ENCODE assay signal across 12 mouse cellular contexts in genomic region chr2:27392278-27392677, GRCm38 (mm10). TPM values are rescaled to one million over a fixed set of nuclear protein-coding genes. Genes with fewer than 3 reads are reported as not detected.
DNase-seq lines count a peak whose midpoint lies in the region; ATAC-seq and TF ChIP-seq lines count a peak whose summit lies in the region.
"Had no signal": no experiment of that assay in that cellular context is flagged by ENCODE, and none has a peak within 500 bp of the region (broad histone marks: within the 10 kb centered on the region; RNA-seq: fewer than 3 reads in every experiment).

No protein-coding gene starts in this region.

- no peak overlapping the region for H3K9ac ChIP-seq in lung, postnatal 0 days (replicated peaks; ENCODE audit: low read depth)
- 0 out of 2 replicates have a peak overlapping the region, but pooled peaks have one; percentile 6 for H3K9ac ChIP-seq in heart, embryonic 13.5 days
- no peak overlapping the region for H3K9ac ChIP-seq in limb, embryonic 15.5 days

- H3K27me3 ChIP-seq in lung, postnatal 0 days (replicated peaks; ENCODE audit: insufficient read depth, low read length), result no peaks in the 10 kb centered on the region
- H3K27me3 ChIP-seq in heart, embryonic 13.5 days (replicated peaks), result peaks cover 41% of the 10 kb centered on the region; the same call in 1 of the 2 replicates
- no peaks in the 10 kb centered on the region for H3K27me3 ChIP-seq in limb, embryonic 15.5 days

- TF ChIP-seq CTCF in lung, postnatal 0 days (IDR thresholded peaks at IDR 0.05), result 0 out of 2 replicates have a peak, but pooled peaks have one; percentile 6

- DNase-seq in adrenal gland, postnatal 36 days, result peak; percentile 45 to 50
- no peak for DNase-seq in adrenal gland, adult 8-10 months
- DNase-seq in lung, postnatal 0 days (ENCODE audit: low spot score), result no peak
- no peak for DNase-seq in lung, adult 18-20 months
- no peak for DNase-seq in right cerebral cortex, postnatal 10 days (ENCODE audit: low spot score in 2 of 2)
- DNase-seq in kidney, adult 11 months, result no peak
- DNase-seq: cerebellum, postnatal 14 days; left cerebral cortex, postnatal 4 days; lung, postnatal 10 days; spleen, adult 18-20 months had no signal

- H3K36me3 ChIP-seq in lung, postnatal 0 days (ENCODE audit: insufficient read depth, low read length), result no peaks in the 10 kb centered on the region
- H3K36me3 ChIP-seq in heart, embryonic 13.5 days, result no peaks in the 10 kb centered on the region
- H3K36me3 ChIP-seq in limb, embryonic 15.5 days, result no peaks in the 10 kb centered on the region

- no peak overlapping the region for H3K4me3 ChIP-seq in lung, postnatal 0 days (ENCODE audit: low read depth, low read length)
- no peak overlapping the region for H3K4me3 ChIP-seq in heart, embryonic 13.5 days
- H3K4me3 ChIP-seq in limb, embryonic 15.5 days, result no peak overlapping the region

- H3K27ac ChIP-seq in lung, postnatal 0 days (ENCODE audit: low read length), result no peak overlapping the region
- H3K27ac ChIP-seq in heart, embryonic 13.5 days (replicated peaks), result peak overlapping the region; percentile 8; the same call in 1 of the 2 replicates
- H3K27ac ChIP-seq in limb, embryonic 15.5 days, result peak overlapping the region; percentile 43; the same call in 1 of the 2 replicates

- TF ChIP-seq EP300 in lung, postnatal 0 days (IDR thresholded peaks at IDR 0.05), result no peak

- no peak for ATAC-seq in lung, postnatal 0 days
- ATAC-seq in heart, embryonic 13.5 days (ENCODE audit: extremely low read depth, insufficient number of reproducible peaks, low FRiP score, low TSS enrichment), result no peak
- ATAC-seq in limb, embryonic 15.5 days (ENCODE audit: insufficient number of reproducible peaks, low FRiP score, low TSS enrichment, low read depth), result peak; percentile 33; the same call in 1 of the 2 replicates

- H3K4me2 ChIP-seq in lung, postnatal 0 days (replicated peaks; ENCODE audit: low read depth, low read length), result no peak overlapping the region
- H3K4me2 ChIP-seq in heart, embryonic 13.5 days, result no peak overlapping the region
- no peak overlapping the region for H3K4me2 ChIP-seq in limb, embryonic 15.5 days

- 46% methylated on average over 5 of the region's 5 CpGs for WGBS in lung, postnatal 0 days
- 30% methylated on average over 5 of the region's 5 CpGs for WGBS in heart, embryonic 13.5 days
- WGBS in limb, embryonic 15.5 days, result 30% methylated on average over 5 of the region's 5 CpGs

- H3K4me1 ChIP-seq in lung, postnatal 0 days (ENCODE audit: insufficient read depth, low read depth, low read length), result peaks cover 16% of the 10 kb centered on the region; the same call in 1 of the 2 replicates
- peaks cover 72% of the 10 kb centered on the region for H3K4me1 ChIP-seq in heart, embryonic 13.5 days
- H3K4me1 ChIP-seq in limb, embryonic 15.5 days, result peaks cover 45% of the 10 kb centered on the region

- no peaks in the 10 kb centered on the region for H3K9me3 ChIP-seq in lung, postnatal 0 days (ENCODE audit: low read length)
- peaks cover under 1% of the 10 kb centered on the region; the same call in 1 of the 2 replicates for H3K9me3 ChIP-seq in heart, embryonic 13.5 days
- H3K9me3 ChIP-seq in limb, embryonic 15.5 days, result no peaks in the 10 kb centered on the region

RNA-seq across cellular contexts. Expression of gene Vav2, which starts 34.6 kb away (rescaled TPM):
- 10 to 100 TPM; 23.1 to 31.9 TPM for total RNA-seq in adrenal gland, postnatal 36 days (2021)
- total RNA-seq in adrenal gland, adult 8-10 months (2022), result 10 to 100 TPM; 23.4 to 55.4 (median 39.0) TPM
- polyA plus RNA-seq in lung, postnatal 0 days (2015; fragmentation: Nextera tagmentation; extraction: Ambion mirVana), result 11.8 and 12.1 TPM in 2 replicates
- 2.6 and 2.7 TPM in 2 replicates for polyA plus RNA-seq in heart, embryonic 13.5 days (2015; fragmentation: Nextera tagmentation; extraction: Ambion mirVana)
- 4.6 and 5.0 TPM in 2 replicates for polyA plus RNA-seq in limb, embryonic 15.5 days (2015; fragmentation: Nextera tagmentation; extraction: Ambion mirVana)

RNA-seq across cellular contexts. Expression of gene Brd3os, which starts 49.8 kb away (rescaled TPM):
- 10 to 100 TPM in 1 of 2 experiments, 1 to 10 TPM in 1; 9.2 to 11.4 TPM for total RNA-seq in adrenal gland, postnatal 36 days (2021)
- 10 to 100 TPM in 3 of 4 experiments, 1 to 10 TPM in 1; 9.3 to 21.5 (median 15.3) TPM for total RNA-seq in adrenal gland, adult 8-10 months (2022)
- 3.4 and 3.8 TPM in 2 replicates for polyA plus RNA-seq in lung, postnatal 0 days (2015; fragmentation: Nextera tagmentation; extraction: Ambion mirVana)
- polyA plus RNA-seq in heart, embryonic 13.5 days (2015; fragmentation: Nextera tagmentation; extraction: Ambion mirVana), result 3.7 and 3.8 TPM in 2 replicates
- polyA plus RNA-seq in limb, embryonic 15.5 days (2015; fragmentation: Nextera tagmentation; extraction: Ambion mirVana), result 11.8 and 12.6 TPM in 2 replicates

Comparison
In these comparisons a context has a peak if more than half of its experiments do, and no peak if none do; other contexts are left out.
1. DNase-seq: peak in adrenal gland, postnatal 36 days (2 of 2); none in adrenal gland, adult 8-10 months (single experiment), lung, postnatal 0 days (single experiment), lung, adult 18-20 months (0 of 2), right cerebral cortex, postnatal 10 days (0 of 2) and kidney, adult 11 months (single experiment).